Mouse (Mus musculus): Measurements from ENCODE around the gene Ermard. TPM values are rescaled to one million over a fixed set of nuclear protein-coding genes. Genes with fewer than 3 reads are reported as not detected.

Ermard gene
- total RNA-seq, 4 experiments from 2014 or later = 45.4 to 57.1 (median 53.1) TPM

GRCm38 (mm10) chr17:15059646-15060045 lies 18.6 kb downstream of the Ermard start:
- DNase-seq (ENCODE audit: low spot score in 2 of 2) = no peak

GRCm38 (mm10) chr17:15060356-15060755 lies 19.3 kb downstream of the Ermard start:
- no peak for DNase-seq (ENCODE audit: low spot score in 2 of 2)

DNA sequence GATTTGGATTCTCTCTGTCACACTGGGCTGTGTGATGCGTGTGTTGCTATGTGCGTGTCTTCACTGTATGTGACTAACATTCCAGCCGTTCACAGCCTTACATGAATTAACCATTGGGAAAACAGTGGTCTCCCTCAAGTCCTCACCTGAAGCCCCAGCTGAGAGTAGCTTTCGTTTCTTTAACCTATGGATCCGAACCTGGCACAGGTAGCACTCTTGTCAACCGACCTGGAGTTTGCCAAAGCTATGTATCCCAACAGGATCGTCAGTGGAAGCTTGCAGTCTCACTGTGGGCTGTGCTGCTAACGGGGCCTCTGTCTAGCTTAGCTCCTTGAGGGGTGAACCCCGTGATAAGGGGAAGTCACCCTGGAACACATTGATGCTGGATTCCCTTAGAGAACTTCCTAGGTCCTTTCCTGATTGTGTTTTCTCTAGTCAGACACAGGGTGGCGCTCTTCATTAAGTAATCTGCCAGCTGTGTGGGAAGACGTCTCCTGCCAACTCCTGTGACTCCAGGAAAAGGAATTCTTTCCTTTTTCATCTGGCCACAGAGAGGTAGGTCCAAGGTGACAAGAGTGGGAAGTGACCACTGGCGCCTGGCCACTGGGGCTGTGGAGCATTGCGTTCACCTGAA lies 24.5 kb downstream of the Ermard start:
- no peak for DNase-seq (ENCODE audit: low spot score in 2 of 2)

- no peak for DNase-seq (ENCODE audit: low spot score in 2 of 2)
Measured at GRCm38 (mm10) chr17:15066066-15066465, 25.1 kb downstream of the Ermard start.

GRCm38 (mm10) chr17:15066911-15067310 lies 25.9 kb downstream of the Ermard start:
- no peak for DNase-seq (ENCODE audit: low spot score in 2 of 2)

GRCm38 (mm10) chr17:15068040-15068792 lies 27.2 kb downstream of the Ermard start:
- no peak for DNase-seq (ENCODE audit: low spot score in 2 of 2)

GRCm38 (mm10) chr17:15069124-15069523 lies 28.1 kb downstream of the Ermard start:
- DNase-seq (ENCODE audit: low spot score in 2 of 2) = no peak

- DNase-seq (ENCODE audit: low spot score in 2 of 2) = no peak
Measured at GRCm38 (mm10) chr17:15072211-15072610, 31.2 kb downstream of the Ermard start.

GRCm38 (mm10) chr17:15075033-15075432 lies 34.0 kb downstream of the Ermard start:
- DNase-seq (ENCODE audit: low spot score in 2 of 2) = no peak

GRCm38 (mm10) chr17:15077536-15077935 lies 36.5 kb downstream of the Ermard start:
- DNase-seq (ENCODE audit: low spot score in 2 of 2) = no peak

DNA sequence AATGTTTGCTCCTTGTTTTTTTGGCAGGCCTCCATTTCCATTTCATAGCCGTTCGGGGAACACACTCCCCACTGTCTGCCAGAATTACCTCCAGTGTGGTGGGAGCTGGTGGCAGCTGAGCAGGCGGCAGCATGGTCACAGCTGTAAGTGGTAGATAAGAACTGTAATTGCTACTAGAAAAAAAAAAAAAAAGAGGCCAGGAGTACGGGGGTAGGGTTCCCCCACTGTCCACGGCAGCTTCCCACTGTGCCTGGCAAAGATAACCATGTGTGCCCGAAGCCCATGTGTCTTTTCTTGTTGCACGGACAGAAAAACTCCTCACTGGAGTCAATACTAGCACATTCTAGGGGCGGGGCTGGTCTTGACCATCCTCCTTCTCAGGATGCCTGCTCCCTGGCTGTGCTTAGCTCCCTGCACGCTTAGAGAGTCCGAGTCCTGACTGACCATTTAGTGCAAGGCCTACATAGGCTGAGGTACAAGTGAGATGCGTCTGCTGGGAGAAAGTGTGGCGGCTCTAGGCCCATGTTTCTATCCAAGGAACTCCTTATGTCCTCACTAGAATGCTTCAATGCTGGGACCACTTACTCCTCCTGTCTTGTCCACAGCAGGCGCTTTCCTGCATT lies 43.3 kb downstream of the Ermard start:
- no peak for DNase-seq (ENCODE audit: low spot score in 2 of 2)

DNA sequence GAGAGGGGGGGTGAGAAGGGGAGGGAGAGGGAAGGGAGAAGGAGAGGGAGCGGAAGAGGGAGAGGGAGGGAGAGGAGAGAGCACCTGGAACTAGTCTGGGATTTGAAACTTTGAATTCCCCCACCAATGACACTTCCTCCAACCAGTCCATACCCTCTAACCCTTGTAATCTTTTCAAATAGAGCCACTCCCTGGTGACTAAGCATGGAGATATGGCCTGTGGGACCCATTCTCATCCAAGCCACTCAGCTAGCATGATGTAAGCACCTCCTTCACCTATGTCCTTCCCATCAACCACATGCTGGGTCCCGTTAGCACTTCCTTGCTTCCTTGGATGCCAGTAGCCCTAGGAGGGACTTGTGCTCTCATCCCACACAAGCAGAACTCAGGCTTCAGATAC lies 44.0 kb downstream of the Ermard start:
- DNase-seq (ENCODE audit: low spot score in 2 of 2) = no peak

DNA sequence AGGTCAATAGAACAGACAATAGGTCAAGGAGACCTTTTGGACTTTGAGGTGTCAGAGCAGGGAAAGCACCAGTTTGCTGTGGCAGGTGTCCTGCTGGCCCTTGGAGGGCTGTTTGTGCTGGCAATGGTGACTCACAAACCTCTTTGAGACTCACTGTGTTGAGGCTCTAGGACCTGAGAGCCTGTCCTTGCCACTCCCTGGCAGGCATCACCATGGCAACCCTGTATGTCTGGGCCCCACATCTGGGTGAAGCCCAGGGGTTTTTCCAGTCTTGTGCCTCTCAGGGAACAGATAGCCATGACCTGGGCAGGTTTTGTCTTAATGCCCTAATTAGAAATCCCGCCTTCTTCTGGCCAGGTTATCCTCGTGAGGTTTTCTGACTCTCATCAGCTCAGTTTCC lies 47.2 kb downstream of the Ermard start:
- DNase-seq (ENCODE audit: low spot score in 2 of 2) = no peak

DNA sequence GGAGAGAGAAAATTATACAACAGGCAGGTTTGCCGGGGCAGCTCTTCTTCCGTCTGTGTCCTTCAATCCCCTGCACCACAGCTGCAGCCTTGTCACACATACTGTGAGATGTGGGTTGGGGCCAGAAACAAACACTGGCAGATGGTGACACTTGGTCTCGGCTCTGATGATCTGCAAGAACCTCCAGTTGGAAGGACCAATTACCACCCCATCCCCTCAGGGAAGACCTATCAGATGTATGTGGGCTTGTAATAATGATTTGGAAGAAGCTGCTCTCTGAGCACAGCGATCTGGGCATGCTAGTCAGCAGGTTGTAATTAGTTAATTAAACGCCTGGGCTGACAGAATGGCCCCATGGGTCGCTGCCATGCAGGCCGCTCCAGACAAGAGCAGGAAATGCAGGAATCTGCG lies 47.6 kb downstream of the Ermard start:
- no peak for DNase-seq (ENCODE audit: low spot score in 2 of 2)

DNA sequence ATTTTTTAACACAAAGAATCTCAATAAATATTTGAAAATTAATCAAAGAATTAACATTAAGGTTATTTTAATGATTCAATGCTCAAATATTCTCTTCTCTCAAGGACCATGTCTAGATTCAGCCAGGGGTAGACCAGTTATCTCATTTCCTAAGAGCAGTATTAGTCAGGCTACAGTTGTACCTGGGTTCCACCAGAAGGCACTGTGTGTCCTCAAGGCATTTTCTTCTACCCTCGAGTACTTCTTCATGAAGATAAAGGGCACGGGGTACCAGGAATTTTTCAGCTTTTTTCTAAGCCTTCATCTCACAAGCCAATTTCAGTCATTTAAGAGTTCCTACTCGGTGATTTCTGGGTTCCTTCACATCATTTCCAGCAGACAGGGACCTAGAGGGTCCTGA lies 50.7 kb downstream of the Ermard start:
- no peak for DNase-seq (ENCODE audit: low spot score in 2 of 2)

GRCm38 (mm10) chr17:15093523-15093922 lies 52.5 kb downstream of the Ermard start:
- DNase-seq (ENCODE audit: low spot score in 2 of 2) = no peak

DNA sequence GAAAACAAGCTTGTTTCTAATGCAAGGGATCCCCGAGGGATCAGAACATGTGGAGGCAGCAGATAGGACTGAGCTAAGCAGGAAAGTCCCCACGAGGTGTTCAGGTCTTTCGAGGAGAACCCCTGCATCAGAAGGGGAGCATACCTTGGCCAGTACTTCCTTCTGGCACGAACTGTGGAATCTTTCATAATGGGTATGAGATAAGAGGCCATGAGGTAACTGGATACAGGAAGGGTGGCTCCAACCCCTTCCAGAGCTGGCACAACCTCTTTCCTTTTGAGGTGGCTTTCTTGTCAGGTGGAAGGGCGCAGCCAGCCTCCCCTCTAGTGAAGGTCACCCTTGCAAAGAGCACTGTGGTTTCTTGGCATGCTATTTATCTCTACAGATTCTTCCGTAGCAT lies 55.8 kb downstream of the Ermard start:
- no peak for DNase-seq (ENCODE audit: low spot score in 2 of 2)

GRCm38 (mm10) chr17:15098677-15099076 lies 57.7 kb downstream of the Ermard start:
- DNase-seq (ENCODE audit: low spot score in 2 of 2) = no peak

GRCm38 (mm10) chr17:15101355-15101754 lies 60.3 kb downstream of the Ermard start:
- no peak for DNase-seq (ENCODE audit: low spot score in 2 of 2)

- no peak for DNase-seq (ENCODE audit: low spot score in 2 of 2)
Measured at GRCm38 (mm10) chr17:15107143-15107649, 66.2 kb downstream of the Ermard start.

DNA sequence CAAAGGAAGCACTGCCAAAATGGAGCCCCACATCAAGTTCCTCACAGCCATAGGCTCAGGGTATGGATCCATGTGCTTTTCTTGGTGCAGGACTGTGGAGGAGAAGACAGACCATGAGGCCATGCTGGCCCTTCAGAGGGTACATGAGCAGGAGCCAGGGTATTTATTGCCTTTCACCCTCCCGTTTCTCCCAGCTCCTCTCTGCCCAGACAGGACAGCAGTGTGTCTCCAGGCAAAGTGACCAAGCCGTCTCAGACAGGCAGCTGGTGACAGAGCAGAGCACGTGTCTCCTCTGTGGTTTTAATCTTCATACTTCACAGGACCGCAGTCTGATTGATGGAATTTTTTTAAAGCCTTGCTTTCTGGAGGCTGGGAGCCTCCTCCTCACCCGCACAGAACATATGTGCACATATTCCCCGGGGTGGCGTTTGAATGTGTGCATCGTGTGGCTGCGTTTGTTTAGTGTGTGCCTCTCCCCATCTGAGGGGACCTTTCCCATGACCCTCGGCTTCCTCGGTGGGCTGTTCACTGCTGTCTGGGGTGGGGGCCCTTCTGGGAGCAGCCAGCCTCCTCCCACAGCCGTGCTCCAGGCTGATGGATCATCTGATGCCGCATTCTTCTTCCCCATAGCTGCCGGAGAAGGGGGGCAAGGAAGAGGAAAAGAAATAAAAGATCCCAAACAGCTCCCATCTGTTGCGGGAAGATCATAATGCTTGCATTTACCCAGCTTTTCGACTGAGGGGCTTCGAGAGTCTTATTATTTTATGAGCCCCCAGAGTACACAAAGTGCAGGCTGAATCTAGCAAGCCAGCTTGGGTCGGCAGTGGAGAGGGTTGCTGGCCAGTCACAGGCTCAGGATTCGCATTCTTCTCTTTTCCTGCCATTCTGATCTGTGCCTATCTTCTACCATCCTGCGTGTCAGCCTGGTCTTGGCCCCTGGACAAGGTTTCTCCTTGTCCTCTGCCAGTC lies 67.7 kb downstream of the Ermard start:
- DNase-seq (ENCODE audit: low spot score in 2 of 2) = peak in 1 of 2 experiments; percentile 13

All from left cerebral cortex, adult 8-10 months (tissue).